Mouse (Mus musculus) gastrocnemius, postnatal 4 days (tissue): ENCODE data around the gene Abca1. TPM values are rescaled to one million over a fixed set of nuclear protein-coding genes. Genes with fewer than 3 reads are reported as not detected.

Experiments used
- DNase-seq, 2 experiments: peaks; one replicate each; pipeline ENCODE4 v3.0.0; 2021 to 2022; ENCODE audit warnings: low spot score in 2 of 2, mixed read lengths in 2 of 2
- total RNA-seq, 2 experiments: library from RNA; stranded (reverse); gene quantifications; 2 replicates each; pipeline ENCODE4 v1.2.3; 2021

Abca1 gene
- total RNA-seq, 2 experiments from 2014 or later, result 13.1 to 17.0 TPM

DNA sequence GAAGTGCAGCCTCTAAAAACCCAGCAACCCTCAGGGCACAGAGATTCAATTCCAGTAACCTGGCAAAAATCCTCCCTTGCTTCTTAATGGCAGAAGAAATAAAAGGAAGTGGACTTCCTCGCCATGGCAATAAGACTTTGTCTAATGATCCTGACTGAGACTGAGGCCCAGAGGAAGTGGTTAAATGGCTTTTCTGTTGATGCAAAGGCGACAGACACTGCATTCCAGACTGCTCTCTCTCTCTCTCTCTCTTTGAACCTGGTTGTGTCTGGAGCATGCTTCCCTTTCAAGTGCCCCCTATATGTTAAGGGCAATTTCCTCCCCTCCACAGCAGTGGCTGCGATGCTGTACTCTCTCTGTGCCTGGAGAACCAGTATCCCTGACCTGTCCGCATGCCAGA lies 70.7 kb downstream of the Abca1 start:
- no peak for DNase-seq

DNA sequence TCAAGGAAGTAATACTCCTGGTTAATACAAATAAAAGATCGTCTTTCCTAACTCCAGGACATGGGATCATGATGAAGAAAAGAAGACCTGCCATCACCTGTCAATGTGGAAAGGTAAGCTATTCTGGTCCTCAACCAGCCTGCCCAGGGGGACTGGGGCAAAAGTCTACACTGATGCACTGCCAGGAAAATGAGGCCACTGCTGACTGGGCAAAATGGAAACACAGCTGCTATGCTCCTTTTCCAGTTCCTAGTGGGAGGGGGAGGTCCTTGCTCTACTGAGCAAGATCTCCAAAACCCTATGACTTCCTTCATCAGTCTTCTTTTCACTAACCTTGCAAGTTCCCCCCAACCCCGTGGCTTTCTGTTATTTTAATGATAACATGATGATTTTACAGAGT lies 73.1 kb downstream of the Abca1 start:
- DNase-seq, result no peak

DNA sequence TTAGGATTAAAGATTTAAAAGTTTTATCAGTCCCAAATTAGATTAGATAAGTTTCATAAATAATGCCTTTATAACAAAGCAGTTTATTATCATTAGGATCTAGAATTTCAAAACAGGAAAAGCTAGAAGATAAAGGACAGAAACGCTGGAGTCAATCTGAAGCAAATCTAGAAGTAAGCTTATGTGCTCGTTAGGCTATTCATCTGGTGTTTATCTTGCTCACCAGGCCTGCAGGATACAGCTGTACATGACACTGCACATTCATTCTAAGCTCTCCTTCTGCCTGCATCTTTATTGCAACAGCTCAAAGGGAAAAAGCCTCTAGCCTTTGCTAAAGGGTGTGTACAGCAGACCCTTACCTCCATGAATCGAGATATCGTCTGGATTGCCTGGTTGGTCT lies 74.1 kb downstream of the Abca1 start:
- no peak for DNase-seq

DNA sequence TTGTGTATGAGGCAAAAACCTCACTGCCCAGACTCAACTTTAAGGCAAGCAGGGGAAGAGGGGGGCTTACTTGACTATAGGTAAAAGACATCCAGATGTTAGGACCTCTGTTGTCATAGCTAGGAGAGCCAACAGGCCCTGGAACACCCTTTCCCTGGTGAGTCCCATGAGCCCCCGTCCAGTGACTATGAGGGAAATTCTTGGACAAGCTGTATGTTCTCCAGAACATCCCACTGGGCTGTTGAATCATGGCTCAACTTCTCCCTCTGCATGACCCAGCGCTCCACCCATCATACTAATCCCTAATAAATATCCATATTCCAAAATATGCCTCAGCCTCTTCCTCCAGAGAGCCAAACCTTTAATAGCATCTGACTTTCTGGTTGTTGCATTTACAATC lies 76.6 kb downstream of the Abca1 start:
- no peak for DNase-seq

DNA sequence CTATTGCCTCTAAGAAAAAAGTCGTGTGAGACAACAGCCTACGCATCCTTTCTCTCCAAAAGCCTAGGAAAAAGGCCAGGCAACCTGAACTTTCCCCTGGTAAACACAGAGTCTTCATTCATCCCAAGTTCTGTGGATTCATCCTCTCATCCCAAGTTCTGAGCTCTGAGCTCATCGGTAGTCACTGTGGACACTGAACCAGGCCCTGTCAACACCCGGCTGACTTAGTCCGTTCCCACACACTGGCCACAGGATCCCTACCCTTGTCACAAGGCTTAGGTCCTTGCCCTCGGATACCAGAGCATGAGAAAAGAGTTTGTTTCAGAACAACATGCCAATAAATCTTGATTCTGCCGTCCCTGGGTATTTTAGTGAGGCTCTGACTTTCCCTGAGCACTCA lies 77.2 kb downstream of the Abca1 start:
- DNase-seq, result no peak

DNA sequence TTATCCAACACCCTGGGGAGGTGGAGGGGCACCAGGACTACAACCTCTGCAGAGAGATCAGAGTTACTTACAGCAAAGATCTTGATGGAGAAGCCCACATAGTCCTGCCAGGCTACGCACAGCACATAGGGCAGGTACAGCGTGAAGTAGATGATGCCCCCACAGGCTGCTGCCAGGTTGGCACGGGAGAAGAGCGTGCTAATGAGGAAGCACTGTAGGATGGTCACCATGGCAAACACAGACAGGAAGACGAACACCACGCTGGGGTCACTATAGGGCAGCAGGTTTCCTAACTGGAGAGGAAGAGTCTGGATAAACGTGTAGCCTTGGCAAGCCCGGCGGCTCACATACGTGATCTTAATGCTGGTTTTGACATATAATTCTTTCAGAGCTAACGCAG lies 77.8 kb downstream of the Abca1 start:
- no peak for DNase-seq

DNA sequence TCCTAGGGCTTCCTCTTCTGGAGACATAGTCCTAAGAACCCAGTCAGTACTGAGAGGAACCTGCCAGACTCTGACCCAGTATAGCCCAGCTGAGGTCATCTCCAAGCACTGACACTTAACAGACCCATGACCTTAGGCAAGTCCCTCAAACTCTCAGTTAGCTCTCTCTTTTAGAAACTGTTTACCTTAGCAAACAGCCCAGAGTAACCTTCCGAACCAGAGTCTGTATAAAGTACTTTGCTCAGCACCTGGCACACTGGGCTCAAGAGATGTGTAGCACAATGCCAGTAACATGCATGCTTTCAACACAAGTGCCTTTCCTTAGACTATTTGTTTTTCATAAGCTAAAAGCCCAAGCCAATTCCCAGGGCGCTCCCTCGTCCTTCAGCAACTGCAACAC lies 79.4 kb downstream of the Abca1 start:
- DNase-seq, result no peak

DNA sequence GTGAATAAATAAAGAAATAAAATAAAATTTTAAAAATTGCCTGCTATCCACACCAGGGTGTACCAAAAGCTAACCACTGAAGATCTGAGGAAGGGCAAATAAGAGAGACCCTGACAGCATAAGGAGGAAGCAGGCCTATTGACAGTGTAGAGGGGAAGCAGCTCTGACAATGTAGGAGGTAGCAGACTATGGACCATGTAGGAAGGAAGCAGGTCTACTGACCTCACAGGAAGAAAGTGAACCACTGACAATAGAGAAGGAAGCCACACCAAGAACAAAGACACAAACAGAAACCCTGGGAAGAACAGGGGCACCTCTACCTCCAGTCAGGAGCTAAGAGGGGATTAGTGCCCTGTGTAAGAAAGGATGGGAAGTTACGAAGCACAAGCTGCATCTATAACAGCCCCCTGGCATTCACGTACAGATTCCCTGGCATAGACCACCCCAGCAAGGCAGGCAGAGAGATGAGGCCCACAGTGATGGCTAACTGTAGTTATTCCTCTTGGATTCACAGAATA lies 80.8 kb downstream of the Abca1 start:
- no peak for DNase-seq

DNA sequence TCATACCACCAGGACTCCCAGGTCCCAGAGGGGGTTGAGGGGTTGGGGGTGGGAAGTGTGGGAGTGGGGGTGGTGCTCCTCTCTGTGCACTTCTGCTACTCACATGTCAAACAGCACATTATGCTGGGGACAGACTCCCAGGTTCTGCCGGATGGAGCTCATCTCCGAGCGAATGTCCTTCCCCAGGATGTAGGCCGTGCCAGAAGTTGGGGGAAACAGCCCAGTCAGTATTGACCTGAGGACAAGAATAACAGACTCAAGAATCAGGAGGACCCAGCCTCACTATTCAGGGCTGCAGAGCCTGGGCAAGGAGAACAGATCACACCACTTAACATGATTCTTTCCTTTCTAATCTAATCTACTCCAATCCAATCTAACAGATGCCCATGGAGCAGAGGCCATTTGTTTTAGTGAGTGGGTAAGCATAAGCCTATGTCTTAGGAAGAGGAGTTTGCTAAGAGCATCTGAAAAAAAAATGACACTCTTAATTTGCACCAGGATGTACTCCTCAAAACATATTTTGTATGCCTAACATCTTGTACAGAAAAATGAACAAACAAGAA lies 82.8 kb downstream of the Abca1 start:
- DNase-seq, result no peak

DNA sequence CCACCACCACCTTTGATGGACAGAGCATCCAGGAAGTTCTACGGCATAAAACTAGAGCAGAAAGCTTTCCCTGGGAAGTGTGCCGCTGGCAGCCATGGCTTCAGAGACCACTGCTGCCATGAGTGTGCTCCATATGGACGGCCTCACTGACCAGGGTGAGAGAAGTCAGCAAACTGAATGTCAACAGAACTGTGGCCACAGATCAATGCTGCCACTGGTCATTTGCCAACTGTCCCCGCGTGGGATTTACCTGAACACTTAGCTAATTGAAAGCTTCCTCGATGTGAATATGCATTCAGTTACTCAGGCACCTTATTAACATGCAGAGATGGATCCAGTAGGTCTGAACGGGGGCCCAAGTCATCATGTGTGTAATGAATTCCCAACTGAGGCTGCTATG lies 86.7 kb downstream of the Abca1 start:
- no peak for DNase-seq

DNA sequence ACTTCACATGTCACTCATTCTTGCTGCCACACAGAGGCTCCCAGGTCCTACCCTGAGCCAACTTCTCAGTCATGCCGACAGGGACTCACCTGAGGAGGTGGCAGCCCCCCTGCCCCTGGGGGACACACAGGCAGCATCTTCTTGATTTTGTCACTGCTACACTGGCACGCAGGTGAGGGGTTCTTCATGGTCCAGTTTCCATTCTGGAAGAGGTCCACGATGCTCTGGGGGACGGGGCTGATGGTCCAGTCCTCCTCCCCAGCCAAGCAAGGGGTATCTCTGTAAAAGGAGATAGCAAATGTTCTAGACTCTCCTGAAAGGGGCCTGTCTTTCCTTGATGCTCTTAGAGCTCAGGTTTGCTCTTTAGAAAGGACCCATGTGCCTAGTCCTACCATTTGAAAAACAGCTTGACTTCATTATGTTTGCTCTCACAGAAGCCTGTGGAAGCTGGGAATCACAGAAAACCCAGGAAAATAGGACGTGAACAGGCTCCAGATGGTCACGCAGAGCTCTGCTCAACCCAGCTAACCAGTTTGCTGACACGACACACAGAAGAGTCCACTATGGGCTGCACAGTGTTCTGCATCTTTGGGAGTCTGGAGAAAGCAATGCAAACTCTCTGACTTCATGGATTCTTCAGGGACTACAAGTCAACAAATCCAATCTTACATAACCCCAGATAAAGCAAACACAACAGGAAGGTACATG lies 97.2 kb downstream of the Abca1 start:
- DNase-seq, result no peak

DNA sequence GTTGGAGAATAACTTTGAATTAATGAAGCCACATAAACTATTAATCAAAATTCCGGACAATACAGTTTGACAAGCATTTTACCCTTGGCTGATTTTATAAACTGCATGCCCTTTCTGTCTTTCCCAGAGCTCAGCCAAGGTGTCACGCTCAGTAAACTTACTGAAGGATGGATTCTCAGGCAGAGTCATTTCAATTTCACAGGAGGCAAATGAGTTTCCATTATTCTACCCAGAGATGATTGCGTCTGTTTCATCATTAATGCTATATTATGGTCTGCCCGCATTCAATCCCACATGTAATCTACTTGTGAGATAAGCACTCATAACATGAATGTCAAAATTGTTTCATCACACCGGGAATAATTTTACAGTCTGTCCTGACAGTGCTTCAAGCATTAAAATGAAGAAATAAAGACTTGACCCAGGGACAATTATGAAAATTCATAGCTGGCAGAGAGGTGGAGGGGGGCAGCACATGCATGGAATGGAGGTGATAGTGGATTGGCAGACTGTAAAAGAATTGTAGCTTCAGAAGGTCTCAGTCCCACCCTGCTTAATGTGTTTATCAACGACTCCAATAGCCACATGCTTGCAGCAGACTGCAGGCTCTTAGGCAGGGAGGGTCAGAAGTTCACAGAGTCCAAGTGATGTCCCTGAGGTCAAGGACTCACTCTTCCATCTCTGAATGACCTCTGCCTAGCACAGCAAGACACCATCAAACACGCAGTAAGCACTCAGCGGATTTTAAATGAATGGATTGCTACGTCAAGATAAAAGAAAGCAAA lies 113.3 kb downstream of the Abca1 start:
- DNase-seq, result no peak

DNA sequence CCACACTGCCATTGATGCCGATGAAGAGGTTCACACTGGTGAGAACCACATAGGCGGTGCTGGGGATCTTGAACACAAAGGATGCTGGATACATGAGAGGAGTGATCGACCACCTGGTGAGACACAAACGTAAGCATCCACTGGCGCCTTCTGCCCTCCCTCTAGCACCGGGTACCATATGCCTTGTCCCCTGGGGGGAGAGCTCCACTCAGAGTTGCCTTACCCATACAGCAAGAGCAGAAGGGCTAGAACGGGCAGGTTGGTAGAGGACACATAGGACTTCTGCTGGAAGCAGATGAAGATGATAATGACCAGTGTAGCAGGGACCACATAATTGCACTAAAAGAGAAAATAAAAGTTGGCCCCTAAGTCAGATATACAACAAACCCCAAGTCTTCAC lies 113.9 kb downstream of the Abca1 start:
- DNase-seq, result no peak

DNA sequence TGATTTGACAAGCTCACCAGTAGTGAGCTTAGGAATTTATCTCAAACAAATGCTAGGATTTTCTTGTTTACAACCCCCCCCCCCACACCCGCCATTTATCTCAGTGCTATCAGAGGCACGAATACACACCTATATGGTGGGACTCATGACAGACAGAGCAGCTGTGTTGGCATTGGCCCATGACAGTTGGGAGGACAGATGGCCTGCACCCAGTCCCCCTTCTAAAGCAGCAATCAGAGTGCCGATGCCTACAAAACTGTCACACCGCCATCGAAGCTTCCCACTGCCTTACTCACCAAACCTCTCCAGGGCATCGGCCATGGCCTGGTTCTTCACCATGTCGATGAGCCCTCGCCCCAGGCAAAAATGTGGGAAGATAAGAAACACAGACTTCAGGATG lies 115.9 kb downstream of the Abca1 start:
- no peak for DNase-seq

DNA sequence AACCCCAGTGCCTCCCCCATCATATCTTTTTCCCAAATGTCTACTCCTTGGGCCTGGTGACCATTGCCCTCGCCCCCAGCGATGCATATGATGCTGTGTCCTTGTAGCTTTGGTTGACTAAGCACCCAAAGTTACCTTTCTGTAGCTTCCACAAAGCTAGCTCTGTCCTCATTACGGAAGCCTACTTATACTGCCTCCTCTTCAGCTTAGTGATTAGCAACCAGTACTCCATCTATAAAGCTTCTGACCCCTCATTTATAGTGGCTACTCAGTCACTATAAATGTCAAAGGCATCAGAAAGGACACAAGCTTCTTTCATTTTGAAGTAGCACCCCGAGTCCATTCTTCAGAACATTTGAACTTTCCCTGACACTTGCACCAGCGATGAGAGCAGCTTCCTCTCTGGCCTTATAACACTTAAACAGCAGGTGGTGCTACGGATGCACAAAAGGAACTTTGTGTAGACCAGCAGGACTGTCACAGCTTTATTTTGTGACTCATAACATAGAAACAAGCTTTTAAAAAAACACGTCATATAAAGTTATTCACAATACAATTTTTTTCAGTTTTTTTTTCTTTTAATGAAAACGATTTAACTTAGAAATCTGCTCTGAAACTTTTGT lies 129.3 kb downstream of the Abca1 start:
- DNase-seq, result no peak

DNA sequence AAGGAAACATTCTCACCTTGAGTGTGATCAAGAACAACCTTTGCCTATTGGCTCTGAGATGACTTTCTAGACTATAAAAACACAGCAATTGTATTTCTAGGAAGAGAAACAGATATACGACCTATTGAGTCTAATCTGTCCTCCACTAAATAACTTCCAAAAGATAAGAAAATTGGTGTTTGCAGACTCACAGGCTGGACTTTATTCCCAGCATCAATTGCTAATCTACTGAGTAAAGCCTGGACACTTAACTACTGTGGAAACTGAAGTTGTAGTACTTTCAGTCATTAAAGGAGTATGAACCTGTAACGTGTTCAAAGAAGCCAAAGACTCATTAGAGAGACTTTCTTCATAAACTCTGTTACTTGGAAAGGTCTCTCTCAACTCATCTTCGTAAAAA lies 131.9 kb downstream of the Abca1 start:
- DNase-seq, result no peak

DNA sequence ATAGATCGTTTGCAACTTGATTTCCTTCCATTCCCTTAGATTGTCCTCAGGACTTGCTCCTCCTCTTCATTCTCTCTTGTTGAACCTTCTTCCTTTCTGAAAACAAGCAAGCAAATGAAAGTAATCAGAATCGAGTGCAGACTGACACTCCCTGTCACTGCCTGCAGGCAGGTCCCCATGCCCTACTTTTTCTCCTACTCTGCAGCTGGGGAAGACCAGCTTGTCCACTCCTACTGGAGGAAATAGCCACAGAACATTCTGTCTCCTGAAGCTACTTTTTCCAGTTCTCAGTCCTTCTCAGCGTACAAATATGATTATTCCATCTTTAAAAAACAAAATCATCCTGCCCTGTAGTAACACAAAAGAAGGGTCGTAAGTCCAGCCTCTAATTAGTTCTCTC lies 135.3 kb downstream of the Abca1 start:
- no peak for DNase-seq

DNA sequence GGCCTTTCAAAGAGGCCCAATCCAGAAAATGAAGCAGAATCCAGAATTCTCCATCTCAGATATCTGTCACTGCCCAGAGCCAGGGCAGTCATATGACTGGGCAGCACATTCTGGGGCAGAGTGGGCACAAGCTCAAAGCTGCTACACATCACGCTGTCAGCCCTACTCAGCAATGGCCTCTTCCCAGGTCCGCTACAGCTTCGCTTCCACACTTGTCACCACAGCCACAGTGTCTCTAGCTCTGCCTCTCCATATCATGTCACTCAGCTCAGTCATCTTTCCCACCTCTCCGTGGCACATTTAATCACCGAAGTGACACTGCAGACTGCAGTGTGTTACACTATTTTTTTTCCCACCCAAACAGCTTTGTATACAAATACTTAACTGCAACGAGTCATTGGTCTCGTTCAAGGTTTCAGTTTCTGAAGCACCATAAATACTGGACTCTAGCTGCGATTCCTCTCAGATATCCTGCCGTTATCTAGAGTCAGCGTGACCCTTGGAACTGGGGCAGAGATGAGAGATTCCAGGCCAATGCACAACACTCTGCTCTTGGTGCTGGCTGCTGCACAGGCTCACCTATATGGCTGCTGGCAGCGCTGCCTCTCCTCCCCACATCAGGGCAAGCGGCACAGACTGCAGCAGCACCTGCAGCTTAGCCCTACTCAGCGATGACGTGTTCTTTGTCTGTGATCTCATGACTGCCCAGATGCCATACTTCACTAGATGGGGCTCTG lies 136.3 kb downstream of the Abca1 start:
- no peak for DNase-seq

DNA sequence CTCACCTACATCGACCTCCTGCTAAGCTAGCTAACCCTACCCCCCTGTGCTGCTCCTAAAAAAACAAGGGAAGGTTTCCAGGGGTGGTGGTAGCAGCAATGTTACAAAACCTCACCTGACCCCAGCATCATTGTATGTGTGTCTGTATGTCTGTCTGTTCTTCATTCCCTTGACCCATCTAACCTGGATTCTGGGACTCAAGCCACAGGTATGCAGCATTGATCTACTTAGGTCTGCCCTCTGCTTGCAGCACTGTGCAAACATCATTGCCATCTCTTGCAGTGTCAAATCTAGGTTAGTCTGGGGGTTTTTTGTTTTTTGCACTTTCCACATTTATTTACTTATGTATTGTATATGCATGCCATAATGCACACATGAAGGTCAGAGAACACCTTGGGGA lies 141.3 kb downstream of the Abca1 start:
- DNase-seq, result peak in 1 of 2 experiments; percentile 1

DNA sequence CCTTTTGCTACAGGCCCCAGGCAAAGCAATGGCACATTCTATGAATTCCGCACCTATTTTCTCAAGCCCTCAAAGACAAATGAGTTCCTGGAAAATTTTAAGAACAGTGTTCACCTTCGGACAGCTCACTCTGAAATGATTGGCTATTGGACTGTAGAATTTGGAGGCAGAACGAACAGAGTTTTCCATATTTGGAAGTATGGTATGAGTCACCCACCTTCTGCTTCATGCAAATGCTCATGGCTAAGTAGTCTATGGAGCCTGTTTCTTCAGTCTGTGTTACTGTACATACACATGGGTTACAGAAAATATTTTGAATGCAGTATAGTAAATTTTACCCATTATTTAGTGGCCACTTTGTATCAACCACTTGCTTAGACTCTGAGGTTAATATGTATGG lies 144.7 kb downstream of the Abca1 start:
- DNase-seq, result peak in 1 of 2 experiments; percentile 1

DNA sequence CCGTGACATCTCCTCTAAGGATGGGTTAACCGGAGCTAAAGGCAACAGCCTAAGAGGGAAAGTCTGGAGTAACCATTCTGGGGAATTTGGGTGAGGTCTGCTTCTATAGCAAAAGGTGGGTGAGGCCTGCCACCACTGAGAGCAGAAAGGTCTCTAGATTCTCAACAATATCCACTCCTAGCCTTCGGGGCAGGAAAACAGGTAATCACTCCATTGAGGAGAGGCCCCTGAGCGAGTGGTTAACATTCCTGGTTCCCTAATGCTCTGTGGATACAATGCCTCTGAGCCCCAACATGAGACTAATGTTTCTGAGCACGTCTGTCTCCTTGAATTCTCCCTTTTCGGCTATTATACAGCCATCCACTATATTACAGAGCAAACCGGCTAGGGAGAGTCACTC lies 145.3 kb downstream of the Abca1 start:
- no peak for DNase-seq
